Mouse (Mus musculus): ENCODE measurements around the gene Cep128. TPM values are rescaled to one million over a fixed set of nuclear protein-coding genes. Genes with fewer than 3 reads are reported as not detected.

Gene Cep128
- total and polyA plus RNA-seq, 3 experiments, result 8.9 to 109 (median 47.7) TPM

DNA sequence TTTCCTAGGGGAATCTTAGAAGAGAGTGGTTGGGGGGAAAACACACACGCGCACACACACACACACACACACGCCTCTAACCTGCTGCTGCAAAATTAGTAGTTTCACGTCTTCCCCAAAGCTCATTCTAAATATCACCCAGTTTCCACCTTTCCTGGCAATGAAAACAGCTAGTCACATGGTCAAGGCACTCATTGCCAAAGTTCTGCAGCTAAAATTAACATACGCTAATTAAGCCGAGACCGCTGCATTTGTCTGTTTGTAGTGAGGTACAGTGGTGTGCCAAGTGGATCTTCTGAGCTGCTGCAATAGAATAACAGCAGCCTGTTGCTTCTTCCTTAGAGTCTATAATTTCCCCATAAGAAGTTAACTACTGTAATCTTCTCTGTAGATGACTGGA lies 32.6 kb upstream of the Cep128 start:
- H3K4me1 ChIP-seq (ENCODE audit: insufficient read depth, low read depth, low read length), result no peaks in the 10 kb centered on the region; the same call in 1 of the 2 replicates
- DNase-seq (ENCODE audit: low spot score), result no peak
- no peak overlapping the region for H3K4me3 ChIP-seq (ENCODE audit: low read depth, low read length)
- no peak for ATAC-seq (ENCODE audit: extremely low read depth, insufficient number of reproducible peaks, low FRiP score, poor library complexity, severe bottlenecking)
- peaks cover 13% of the 10 kb centered on the region for H3K27me3 ChIP-seq (ENCODE audit: insufficient read depth, low read length)
- TF ChIP-seq CTCF (IDR thresholded peaks at IDR 0.05; ENCODE audit: low read depth, low read length), result no peak
- no peak for TF ChIP-seq POLR2AphosphoS5 (IDR thresholded peaks at IDR 0.05; ENCODE audit: insufficient replicate concordance, low read depth, low read length)
- no peaks in the 10 kb centered on the region for H3K36me3 ChIP-seq (replicated peaks)
- H3K9me3 ChIP-seq (replicated peaks), result no peaks in the 10 kb centered on the region

DNA sequence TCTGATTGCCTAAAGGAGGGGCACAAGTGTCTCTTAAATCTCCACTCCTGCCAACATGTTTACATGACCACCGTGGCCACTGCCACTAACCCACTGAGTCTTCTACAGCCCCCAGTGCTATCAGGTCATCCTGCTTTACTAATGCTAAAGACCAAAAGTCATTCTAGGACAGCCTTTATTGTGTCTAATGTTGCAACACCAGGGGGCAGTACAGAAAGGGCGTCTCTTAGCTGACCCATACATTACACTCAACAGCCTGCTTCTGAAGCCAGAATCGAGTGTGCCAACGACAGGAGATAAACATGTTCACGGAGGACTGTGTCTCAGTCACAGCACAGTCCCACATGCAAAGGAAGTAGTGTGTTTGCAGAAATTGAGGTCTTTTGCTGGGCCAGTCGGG lies 30.9 kb upstream of the Cep128 start:
- H3K36me3 ChIP-seq (replicated peaks), result no peaks in the 10 kb centered on the region
- TF ChIP-seq GATA2 (IDR thresholded peaks at IDR 0.05; ENCODE audit: borderline replicate concordance, low read depth, low read length) (no peak), POLR2AphosphoS5 (IDR thresholded peaks at IDR 0.05; ENCODE audit: insufficient replicate concordance, low read depth, low read length) (no peak), TAL1 (conservative IDR thresholded peaks at IDR 0.05; ENCODE audit: low read depth, low read length) (no peak), CTCF (IDR thresholded peaks at IDR 0.05; ENCODE audit: low read depth, low read length) (0 out of 2 replicates have a peak, but pooled peaks have one; percentile 9), GATA1 (IDR thresholded peaks at IDR 0.05; ENCODE audit: borderline replicate concordance, low read length) (no peak)
- no peak for ATAC-seq (ENCODE audit: extremely low read depth, insufficient number of reproducible peaks, low FRiP score, poor library complexity, severe bottlenecking)
- peaks cover 13% of the 10 kb centered on the region; the same call in 1 of the 2 replicates for H3K27me3 ChIP-seq (ENCODE audit: insufficient read depth, low read length)
- H3K9me3 ChIP-seq (replicated peaks), result no peaks in the 10 kb centered on the region
- H3K4me1 ChIP-seq (ENCODE audit: insufficient read depth, low read depth, low read length), result no peaks in the 10 kb centered on the region; the same call in 1 of the 2 replicates
- no peak for DNase-seq (ENCODE audit: low spot score)
- no peak overlapping the region for H3K4me3 ChIP-seq (ENCODE audit: low read depth, low read length)

- ATAC-seq (ENCODE audit: extremely low read depth, insufficient number of reproducible peaks, low FRiP score, poor library complexity, severe bottlenecking), result no peak
- Histone ChIP-seq H3K4me1 (ENCODE audit: insufficient read depth, low read depth, low read length) (no peaks in the 10 kb centered on the region), H3K9me3 (replicated peaks) (no peaks in the 10 kb centered on the region), H3K27me3 (ENCODE audit: insufficient read depth, low read length) (peaks cover 13% of the 10 kb centered on the region; the same call in 1 of the 2 replicates), H3K4me3 (ENCODE audit: low read depth, low read length) (no peak overlapping the region), H3K36me3 (replicated peaks) (no peaks in the 10 kb centered on the region)
- TF ChIP-seq GATA1 (IDR thresholded peaks at IDR 0.05; ENCODE audit: borderline replicate concordance, low read length), result no peak
- TF ChIP-seq POLR2AphosphoS5 (IDR thresholded peaks at IDR 0.05; ENCODE audit: insufficient replicate concordance, low read depth, low read length), result no peak
- TF ChIP-seq TAL1 (conservative IDR thresholded peaks at IDR 0.05; ENCODE audit: low read depth, low read length), result no peak
- no peak for TF ChIP-seq GATA2 (IDR thresholded peaks at IDR 0.05; ENCODE audit: borderline replicate concordance, low read depth, low read length)
- no peak for TF ChIP-seq CTCF (IDR thresholded peaks at IDR 0.05; ENCODE audit: low read depth, low read length)
- no peak for DNase-seq (ENCODE audit: low spot score)
Observed at GRCm38 (mm10) chr12:91412461-91413182, 28.4 kb upstream of the Cep128 start.

DNA sequence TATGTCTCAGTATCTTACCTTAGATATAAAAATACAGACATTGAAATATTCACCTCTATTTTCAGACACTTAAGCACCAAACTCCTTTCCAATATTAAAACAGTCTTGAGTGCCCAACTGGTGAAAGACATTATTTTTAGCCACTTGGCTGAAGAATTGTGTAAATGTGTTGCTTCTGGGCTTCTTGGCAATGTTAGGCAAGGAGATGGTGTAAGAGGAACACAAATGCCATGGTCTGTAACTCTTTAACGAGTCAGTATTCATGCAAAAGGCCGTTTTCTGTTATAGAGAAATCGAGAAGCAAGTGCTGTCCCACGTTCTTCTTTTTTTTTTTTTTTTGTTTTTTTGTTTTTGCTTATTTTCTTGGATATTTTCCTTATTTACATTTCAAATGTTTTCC lies 26.1 kb upstream of the Cep128 start:
- TF ChIP-seq POLR2AphosphoS5 (IDR thresholded peaks at IDR 0.05; ENCODE audit: insufficient replicate concordance, low read depth, low read length) (no peak), GATA2 (IDR thresholded peaks at IDR 0.05; ENCODE audit: borderline replicate concordance, low read depth, low read length) (no peak), CTCF (IDR thresholded peaks at IDR 0.05; ENCODE audit: low read depth, low read length) (no peak), GATA1 (IDR thresholded peaks at IDR 0.05; ENCODE audit: borderline replicate concordance, low read length) (no peak), TAL1 (conservative IDR thresholded peaks at IDR 0.05; ENCODE audit: low read depth, low read length) (no peak)
- Histone ChIP-seq H3K9me3 (replicated peaks) (no peaks in the 10 kb centered on the region), H3K36me3 (replicated peaks) (no peaks in the 10 kb centered on the region), H3K4me3 (ENCODE audit: low read depth, low read length) (no peak overlapping the region), H3K4me1 (ENCODE audit: insufficient read depth, low read depth, low read length) (no peaks in the 10 kb centered on the region), H3K27me3 (ENCODE audit: insufficient read depth, low read length) (peaks cover 5% of the 10 kb centered on the region; the same call in 1 of the 2 replicates)
- DNase-seq (ENCODE audit: low spot score), result no peak
- ATAC-seq (ENCODE audit: extremely low read depth, insufficient number of reproducible peaks, low FRiP score, poor library complexity, severe bottlenecking), result no peak

GRCm38 (mm10) chr12:91401049-91401352 lies 16.8 kb upstream of the Cep128 start:
- Histone ChIP-seq H3K9me3 (replicated peaks) (no peaks in the 10 kb centered on the region), H3K4me1 (ENCODE audit: insufficient read depth, low read depth, low read length) (0 out of 2 replicates have a peak, but pooled peaks cover 4% of the 10 kb centered on the region), H3K27me3 (ENCODE audit: insufficient read depth, low read length) (peaks cover 28% of the 10 kb centered on the region), H3K4me3 (ENCODE audit: low read depth, low read length) (no peak overlapping the region), H3K36me3 (replicated peaks) (no peaks in the 10 kb centered on the region)
- TF ChIP-seq GATA1 (IDR thresholded peaks at IDR 0.05; ENCODE audit: borderline replicate concordance, low read length), result no peak
- ATAC-seq (ENCODE audit: extremely low read depth, insufficient number of reproducible peaks, low FRiP score, poor library complexity, severe bottlenecking), result no peak
- no peak for DNase-seq (ENCODE audit: low spot score)

DNA sequence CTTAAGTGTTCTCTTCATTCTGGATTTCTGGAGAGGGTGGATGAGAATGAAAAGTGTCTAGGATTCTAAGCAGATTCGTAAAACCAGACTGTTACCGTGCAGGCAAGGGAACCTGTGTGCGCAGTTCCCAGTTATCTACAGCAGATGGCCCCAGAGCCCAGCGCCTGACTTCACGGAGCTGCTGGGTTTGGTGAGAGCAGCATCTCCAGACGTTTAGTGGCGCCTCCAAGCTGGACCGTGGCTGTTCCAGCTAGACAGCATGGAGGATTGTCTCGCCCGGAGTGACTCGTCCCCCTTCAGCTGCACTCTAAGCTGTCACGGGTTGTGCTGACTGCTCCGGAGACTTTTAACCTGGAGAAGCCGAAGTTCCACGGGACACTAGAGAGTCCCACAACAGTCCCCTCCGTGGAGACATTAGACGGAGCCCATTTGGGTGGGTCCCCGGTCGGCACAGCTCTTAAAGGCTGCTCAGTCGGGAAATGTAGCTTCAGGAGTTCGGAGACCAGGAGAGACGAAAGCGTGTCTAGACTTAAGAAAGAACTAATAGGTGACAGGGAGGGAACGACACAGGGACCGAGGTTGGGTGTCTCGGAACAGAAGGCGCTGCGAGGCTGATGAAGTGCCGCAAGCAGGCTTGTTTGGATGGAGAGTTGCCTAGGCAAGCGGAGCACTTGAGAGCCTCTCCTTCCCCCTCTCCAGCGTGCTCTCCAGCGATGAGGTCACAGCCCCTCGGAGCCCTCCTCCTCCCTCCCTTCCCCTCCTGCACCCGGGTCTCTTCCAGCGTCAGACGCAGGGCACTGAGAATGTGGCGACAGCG lies 16.2 kb upstream of the Cep128 start:
- H3K9me3 ChIP-seq (replicated peaks), result no peaks in the 10 kb centered on the region
- DNase-seq (ENCODE audit: low spot score), result no peak
- TF ChIP-seq GATA2 (IDR thresholded peaks at IDR 0.05; ENCODE audit: borderline replicate concordance, low read depth, low read length) (no peak), CTCF (IDR thresholded peaks at IDR 0.05; ENCODE audit: low read depth, low read length) (0 out of 2 replicates have a peak, but pooled peaks have one; percentile 11)
- H3K4me3 ChIP-seq (ENCODE audit: low read depth, low read length), result no peak overlapping the region
- 0 out of 2 replicates have a peak, but pooled peaks cover 4% of the 10 kb centered on the region for H3K4me1 ChIP-seq (ENCODE audit: insufficient read depth, low read depth, low read length)
- no peaks in the 10 kb centered on the region for H3K36me3 ChIP-seq (replicated peaks)
- 0 out of 2 replicates have a peak, but pooled peaks have one; percentile 45 for ATAC-seq (ENCODE audit: extremely low read depth, insufficient number of reproducible peaks, low FRiP score, poor library complexity, severe bottlenecking)
- peaks cover 32% of the 10 kb centered on the region for H3K27me3 ChIP-seq (ENCODE audit: insufficient read depth, low read length)

Measured in G1E (cell line).